ENCODE assay signal across 13 mouse cellular contexts in genomic region chr3:153282123-153282765, GRCm38 (mm10).
DNase-seq lines count a peak whose midpoint lies in the region; ATAC-seq and TF ChIP-seq lines count a peak whose summit lies in the region.
"Had no signal": no experiment of that assay in that cellular context is flagged by ENCODE, and none has a peak within 500 bp of the region (broad histone marks: within the 10 kb centered on the region; RNA-seq: fewer than 3 reads in every experiment).

No protein-coding gene starts in this region.

- H3K36me3 ChIP-seq in hindbrain, embryonic 11.5 days (ENCODE audit: control insufficient read depth, insufficient read depth, low read length): no peaks in the 10 kb centered on the region
- H3K36me3 ChIP-seq in hindbrain, embryonic 10.5 days: no peaks in the 10 kb centered on the region
- H3K36me3 ChIP-seq in stomach, embryonic 14.5 days (ENCODE audit: control insufficient read depth, insufficient read depth, low read length): no peaks in the 10 kb centered on the region
- no peaks in the 10 kb centered on the region for H3K36me3 ChIP-seq in stomach, postnatal 0 days (ENCODE audit: control insufficient read depth, insufficient read depth, low read length)
- H3K36me3 ChIP-seq in hindbrain, embryonic 13.5 days: no peaks in the 10 kb centered on the region
- H3K36me3 ChIP-seq in neural tube, embryonic 15.5 days: no peaks in the 10 kb centered on the region
- H3K36me3 ChIP-seq: heart, embryonic 13.5 days; limb, embryonic 13.5 days; neural tube, embryonic 12.5 days had no signal

- no peaks in the 10 kb centered on the region; the same call in 1 of the 2 replicates for H3K4me1 ChIP-seq in hindbrain, embryonic 11.5 days (replicated peaks; ENCODE audit: control insufficient read depth, insufficient read depth, low read length)
- peaks cover 21% of the 10 kb centered on the region for H3K4me1 ChIP-seq in hindbrain, embryonic 10.5 days (replicated peaks)
- peaks cover 6% of the 10 kb centered on the region; the same call in 1 of the 2 replicates for H3K4me1 ChIP-seq in stomach, embryonic 14.5 days (ENCODE audit: control insufficient read depth, insufficient read depth, low read length)
- no peaks in the 10 kb centered on the region; the same call in 1 of the 2 replicates for H3K4me1 ChIP-seq in stomach, postnatal 0 days (replicated peaks; ENCODE audit: control insufficient read depth, insufficient read depth)
- H3K4me1 ChIP-seq in hindbrain, embryonic 13.5 days (replicated peaks): peaks cover 31% of the 10 kb centered on the region
- peaks cover 27% of the 10 kb centered on the region for H3K4me1 ChIP-seq in neural tube, embryonic 15.5 days

- TF ChIP-seq CTCF in stomach, postnatal 0 days (IDR thresholded peaks at IDR 0.05; ENCODE audit: low read depth): no peak

- H3K9me3 ChIP-seq in hindbrain, embryonic 11.5 days (ENCODE audit: control insufficient read depth, low read length): no peaks in the 10 kb centered on the region
- H3K9me3 ChIP-seq in hindbrain, embryonic 10.5 days: no peaks in the 10 kb centered on the region
- H3K9me3 ChIP-seq in stomach, embryonic 14.5 days (ENCODE audit: control insufficient read depth, low read depth, low read length): no peaks in the 10 kb centered on the region
- no peaks in the 10 kb centered on the region for H3K9me3 ChIP-seq in stomach, postnatal 0 days (ENCODE audit: control insufficient read depth, low read length)
- H3K9me3 ChIP-seq in hindbrain, embryonic 13.5 days: no peaks in the 10 kb centered on the region
- H3K9me3 ChIP-seq in neural tube, embryonic 15.5 days (replicated peaks): no peaks in the 10 kb centered on the region
- H3K9me3 ChIP-seq: heart, embryonic 13.5 days; limb, embryonic 13.5 days; neural tube, embryonic 12.5 days had no signal

- H3K27me3 ChIP-seq in hindbrain, embryonic 11.5 days (ENCODE audit: control insufficient read depth, insufficient read depth, low read length): no peaks in the 10 kb centered on the region
- H3K27me3 ChIP-seq in hindbrain, embryonic 10.5 days (ENCODE audit: insufficient read depth, poor library complexity, severe bottlenecking): no peaks in the 10 kb centered on the region; the same call in 1 of the 2 replicates
- no peaks in the 10 kb centered on the region for H3K27me3 ChIP-seq in stomach, embryonic 14.5 days (ENCODE audit: control insufficient read depth, insufficient read depth, low read length)
- no peaks in the 10 kb centered on the region for H3K27me3 ChIP-seq in stomach, postnatal 0 days (ENCODE audit: control insufficient read depth, insufficient read depth, low read length)
- H3K27me3 ChIP-seq in hindbrain, embryonic 13.5 days: no peaks in the 10 kb centered on the region
- H3K27me3 ChIP-seq in neural tube, embryonic 15.5 days (replicated peaks): no peaks in the 10 kb centered on the region
- H3K27me3 ChIP-seq: heart, embryonic 13.5 days; limb, embryonic 13.5 days; neural tube, embryonic 12.5 days had no signal

- DNase-seq in hindbrain, embryonic 11.5 days (ENCODE audit: low spot score): peak; percentile 7
- no peak for DNase-seq in hindbrain, embryonic 10.5 days (ENCODE audit: low spot score)
- DNase-seq in stomach, postnatal 0 days (ENCODE audit: low spot score): no peak
- DNase-seq in left cerebral cortex, adult 11 months (ENCODE audit: low spot score): no peak
- DNase-seq in natural killer cell, adult 2 months (ENCODE audit: low spot score in 2 of 2): no peak

- no peak for ATAC-seq in hindbrain, embryonic 11.5 days (ENCODE audit: low FRiP score)
- peak; percentile 42; the same call in 1 of the 2 replicates for ATAC-seq in stomach, embryonic 14.5 days (ENCODE audit: insufficient number of reproducible peaks, insufficient read depth, low FRiP score, low read depth)
- no peak for ATAC-seq in stomach, postnatal 0 days (ENCODE audit: low FRiP score, low TSS enrichment)
- ATAC-seq in hindbrain, embryonic 13.5 days (ENCODE audit: low FRiP score): peak; percentile 55; the same call in 1 of the 2 replicates
- no peak for ATAC-seq in neural tube, embryonic 15.5 days (ENCODE audit: low FRiP score)
- ATAC-seq: intestine, postnatal 0 days had no signal

- no peak for TF ChIP-seq EP300 in stomach, postnatal 0 days (optimal IDR thresholded peaks at IDR 0.05)

- no peak overlapping the region for H3K4me3 ChIP-seq in hindbrain, embryonic 11.5 days (ENCODE audit: low read depth, low read length)
- H3K4me3 ChIP-seq in hindbrain, embryonic 10.5 days: no peak overlapping the region
- no peak overlapping the region for H3K4me3 ChIP-seq in stomach, embryonic 14.5 days (ENCODE audit: low read depth, low read length)
- H3K4me3 ChIP-seq in stomach, postnatal 0 days (ENCODE audit: low read depth, low read length): no peak overlapping the region
- H3K4me3 ChIP-seq in hindbrain, embryonic 13.5 days: no peak overlapping the region
- H3K4me3 ChIP-seq in neural tube, embryonic 15.5 days (replicated peaks): no peak overlapping the region
- H3K4me3 ChIP-seq: heart, embryonic 13.5 days; limb, embryonic 13.5 days; neural tube, embryonic 12.5 days had no signal

- H3K27ac ChIP-seq in hindbrain, embryonic 11.5 days (ENCODE audit: low read depth, low read length): no peak overlapping the region
- no peak overlapping the region for H3K27ac ChIP-seq in hindbrain, embryonic 10.5 days
- H3K27ac ChIP-seq in stomach, embryonic 14.5 days (ENCODE audit: low read length): no peak overlapping the region
- H3K27ac ChIP-seq in stomach, postnatal 0 days (replicated peaks): no peak overlapping the region
- peak overlapping the region; percentile 48 for H3K27ac ChIP-seq in hindbrain, embryonic 13.5 days
- no peak overlapping the region for H3K27ac ChIP-seq in neural tube, embryonic 15.5 days (replicated peaks)
- H3K27ac ChIP-seq: heart, embryonic 13.5 days; limb, embryonic 13.5 days; macrophage; neural tube, embryonic 12.5 days had no signal

- no peak overlapping the region for H3K9ac ChIP-seq in hindbrain, embryonic 11.5 days (ENCODE audit: low read depth, low read length)
- no peak overlapping the region for H3K9ac ChIP-seq in stomach, embryonic 14.5 days (replicated peaks; ENCODE audit: low read depth, low read length)
- H3K9ac ChIP-seq in stomach, postnatal 0 days (ENCODE audit: low read length): no peak overlapping the region
- no peak overlapping the region for H3K9ac ChIP-seq in hindbrain, embryonic 13.5 days
- no peak overlapping the region for H3K9ac ChIP-seq in neural tube, embryonic 15.5 days (replicated peaks)
- H3K9ac ChIP-seq: heart, embryonic 13.5 days; limb, embryonic 13.5 days; neural tube, embryonic 12.5 days had no signal

- no peak overlapping the region for H3K4me2 ChIP-seq in hindbrain, embryonic 11.5 days (replicated peaks; ENCODE audit: low read depth, low read length)
- 0 out of 2 replicates have a peak overlapping the region, but pooled peaks have one; percentile 6 for H3K4me2 ChIP-seq in stomach, embryonic 14.5 days (replicated peaks; ENCODE audit: low read depth, low read length)
- no peak overlapping the region for H3K4me2 ChIP-seq in stomach, postnatal 0 days (replicated peaks; ENCODE audit: low read depth)
- H3K4me2 ChIP-seq in hindbrain, embryonic 13.5 days: peak overlapping the region; percentile 15; the same call in 1 of the 2 replicates
- H3K4me2 ChIP-seq in neural tube, embryonic 15.5 days: peak overlapping the region; percentile 3; the same call in 1 of the 2 replicates
- H3K4me2 ChIP-seq: heart, embryonic 13.5 days; limb, embryonic 13.5 days; neural tube, embryonic 12.5 days had no signal

- WGBS in hindbrain, embryonic 11.5 days: 79% methylated on average over 16 of the region's 16 CpGs
- WGBS in hindbrain, embryonic 10.5 days: 85% methylated on average over 16 of the region's 16 CpGs
- 28% methylated on average over 16 of the region's 16 CpGs for WGBS in stomach, embryonic 14.5 days
- 19% methylated on average over 16 of the region's 16 CpGs for WGBS in stomach, postnatal 0 days
- WGBS in hindbrain, embryonic 13.5 days: 49% methylated on average over 16 of the region's 16 CpGs
- 48% methylated on average over 16 of the region's 16 CpGs for WGBS in neural tube, embryonic 15.5 days

Comparison
In these comparisons a context has a peak if more than half of its experiments do, and no peak if none do; other contexts are left out.
1. ATAC-seq: peak in stomach, embryonic 14.5 days (single experiment) and hindbrain, embryonic 13.5 days (single experiment); none in hindbrain, embryonic 11.5 days (single experiment), stomach, postnatal 0 days (single experiment) and neural tube, embryonic 15.5 days (single experiment).
2. H3K4me2 ChIP-seq: peak in stomach, embryonic 14.5 days (single experiment), hindbrain, embryonic 13.5 days (single experiment) and neural tube, embryonic 15.5 days (single experiment); none in hindbrain, embryonic 11.5 days (single experiment) and stomach, postnatal 0 days (single experiment).